Mouse (Mus musculus) intestine, embryonic 16.5 days (tissue): ENCODE data around the gene Entpd2. TPM values are rescaled to one million over a fixed set of nuclear protein-coding genes. Genes with fewer than 3 reads are reported as not detected.

Source experiments
- ATAC-seq: fragments of 200-750 bp; cut with Nextera tagmentation; 2 replicates; pipeline ENCODE4 v1.8.0; 2017; ENCODE audit warnings: moderate TSS enrichment, moderate library complexity
- H3K27ac ChIP-seq: fragments of 300-500 bp; sonication (generic); 2 replicates; pipeline ENCODE4 v1.5.1; 2014; ENCODE audit warnings: mild to moderate bottlenecking, low read length
- H3K27me3 ChIP-seq: fragments of 300-500 bp; sonication (generic); replicated peaks from 2 replicates; pipeline ENCODE4 v1.6.1; 2014; ENCODE audit warnings: low read length, control low read depth, mixed read lengths; ENCODE audit not compliant: control insufficient read depth, insufficient read depth
- H3K36me3 ChIP-seq: fragments of 300-500 bp; sonication (generic); 2 replicates; pipeline ENCODE4 v1.6.1; 2014; ENCODE audit warnings: low read length, control low read depth; ENCODE audit not compliant: control insufficient read depth, insufficient read depth
- H3K4me1 ChIP-seq: fragments of 300-500 bp; sonication (generic); 2 replicates; pipeline ENCODE4 v1.6.1; 2014; ENCODE audit warnings: low read length, control low read depth, mixed read lengths; ENCODE audit not compliant: control insufficient read depth, insufficient read depth
- H3K4me2 ChIP-seq: fragments of 300-500 bp; sonication (generic); 2 replicates; pipeline ENCODE4 v1.6.1; 2014; ENCODE audit warnings: low read depth, low read length, control low read depth
- H3K4me3 ChIP-seq: fragments of 300-500 bp; sonication (generic); 2 replicates; pipeline ENCODE4 v1.5.1; 2014; ENCODE audit warnings: mild to moderate bottlenecking, low read length
- H3K9ac ChIP-seq: fragments of 300-500 bp; sonication (generic); 2 replicates; pipeline ENCODE4 v1.6.1; 2014; ENCODE audit warnings: low read depth, low read length
- H3K9me3 ChIP-seq: fragments of 300-500 bp; sonication (generic); 2 replicates; pipeline ENCODE4 v1.6.1; 2016; ENCODE audit warnings: low read length, control low read depth; ENCODE audit not compliant: control insufficient read depth
- whole genome bisulfite sequencing: fragments of 180-500 bp; shearing (Covaris S2); extraction: QIAGEN DNeasy Blood & Tissue Kit; methylation state at CpG from one replicate; pipeline ENCODE4 v1.1.7; 2014; 5-methylcytosine and 5-hydroxymethylcytosine counted together
- polyA plus RNA-seq: library from polyadenylated mRNA; unstranded; fragments of >200 nt; fragmentation: Nextera tagmentation; extraction: Ambion mirVana; gene quantifications from 2 replicates; pipeline ENCODE4 v1.2.1, GENCODE M21; 2015

Entpd2 gene
- polyA plus RNA-seq, 1 experiment from 2014 or later = 23.7 TPM

GRCm38 (mm10) chr2:25376589-25376988 is 19.1 kb upstream of the Entpd2 start:
- Histone ChIP-seq H3K9me3 (no peaks in the 10 kb centered on the region), H3K36me3 (peaks cover 18% of the 10 kb centered on the region), H3K4me2 (no peak overlapping the region), H3K4me3 (no peak overlapping the region), H3K9ac (no peak overlapping the region), H3K27me3 (no peaks in the 10 kb centered on the region), H3K27ac (no peak overlapping the region), H3K4me1 (peaks cover 18% of the 10 kb centered on the region)
- WGBS = 64% methylated on average over 4 of the region's 4 CpGs
- ATAC-seq = no peak

DNA sequence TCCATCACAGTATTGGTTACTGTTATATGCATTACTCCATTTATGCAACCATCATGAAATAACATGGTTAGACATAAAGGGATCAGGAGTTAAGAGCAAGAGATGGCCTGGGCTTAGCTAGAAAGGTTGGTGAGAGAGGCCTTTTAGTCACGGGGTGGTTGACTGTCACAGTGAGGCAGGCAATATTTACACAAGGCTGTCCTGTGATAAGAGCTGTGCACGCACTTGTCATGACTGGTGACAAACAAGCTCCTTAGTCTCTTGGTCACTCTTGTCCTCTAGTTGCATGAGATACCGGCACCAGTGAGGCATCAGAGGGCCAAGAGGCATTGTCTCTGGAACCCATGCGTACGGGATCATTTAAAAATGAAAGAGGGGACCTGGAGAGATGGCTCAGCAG is 11.2 kb upstream of the Entpd2 start:
- H3K4me1 ChIP-seq = no peaks in the 10 kb centered on the region
- H3K4me3 ChIP-seq = no peak overlapping the region
- H3K27ac ChIP-seq = no peak overlapping the region
- no peaks in the 10 kb centered on the region for H3K9me3 ChIP-seq
- H3K4me2 ChIP-seq = no peak overlapping the region
- H3K9ac ChIP-seq = no peak overlapping the region
- peak; percentile 40; the same call in 1 of the 2 replicates for ATAC-seq
- no peaks in the 10 kb centered on the region for H3K36me3 ChIP-seq
- WGBS = 59% methylated on average over 5 of the region's 5 CpGs
- H3K27me3 ChIP-seq = no peaks in the 10 kb centered on the region

DNA sequence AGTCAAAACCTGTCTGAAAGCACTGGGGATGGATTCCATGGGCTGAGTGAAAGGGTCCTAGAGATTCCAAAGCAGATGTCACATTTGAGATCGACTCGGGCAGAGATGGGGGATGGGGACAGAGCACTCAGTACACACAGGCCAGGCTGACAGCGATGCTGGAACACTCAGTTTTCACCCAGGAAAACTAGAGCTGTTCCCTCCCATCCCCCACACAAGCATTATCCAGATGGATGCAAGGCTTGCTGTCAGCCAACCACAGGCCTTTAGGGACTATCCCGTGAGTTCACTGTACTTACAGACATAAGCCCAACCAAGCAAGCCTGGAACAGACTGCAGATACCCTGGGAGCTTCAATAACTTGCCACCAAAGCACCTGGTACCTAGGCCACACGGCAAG is 4.4 kb upstream of the Entpd2 start:
- Histone ChIP-seq H3K27ac (no peak overlapping the region), H3K27me3 (no peaks in the 10 kb centered on the region), H3K4me1 (peaks cover 15% of the 10 kb centered on the region), H3K4me3 (no peak overlapping the region), H3K4me2 (no peak overlapping the region), H3K9ac (no peak overlapping the region), H3K9me3 (no peaks in the 10 kb centered on the region), H3K36me3 (no peaks in the 10 kb centered on the region)
- no peak for ATAC-seq
- WGBS = 62% methylated on average over 5 of the region's 5 CpGs

DNA sequence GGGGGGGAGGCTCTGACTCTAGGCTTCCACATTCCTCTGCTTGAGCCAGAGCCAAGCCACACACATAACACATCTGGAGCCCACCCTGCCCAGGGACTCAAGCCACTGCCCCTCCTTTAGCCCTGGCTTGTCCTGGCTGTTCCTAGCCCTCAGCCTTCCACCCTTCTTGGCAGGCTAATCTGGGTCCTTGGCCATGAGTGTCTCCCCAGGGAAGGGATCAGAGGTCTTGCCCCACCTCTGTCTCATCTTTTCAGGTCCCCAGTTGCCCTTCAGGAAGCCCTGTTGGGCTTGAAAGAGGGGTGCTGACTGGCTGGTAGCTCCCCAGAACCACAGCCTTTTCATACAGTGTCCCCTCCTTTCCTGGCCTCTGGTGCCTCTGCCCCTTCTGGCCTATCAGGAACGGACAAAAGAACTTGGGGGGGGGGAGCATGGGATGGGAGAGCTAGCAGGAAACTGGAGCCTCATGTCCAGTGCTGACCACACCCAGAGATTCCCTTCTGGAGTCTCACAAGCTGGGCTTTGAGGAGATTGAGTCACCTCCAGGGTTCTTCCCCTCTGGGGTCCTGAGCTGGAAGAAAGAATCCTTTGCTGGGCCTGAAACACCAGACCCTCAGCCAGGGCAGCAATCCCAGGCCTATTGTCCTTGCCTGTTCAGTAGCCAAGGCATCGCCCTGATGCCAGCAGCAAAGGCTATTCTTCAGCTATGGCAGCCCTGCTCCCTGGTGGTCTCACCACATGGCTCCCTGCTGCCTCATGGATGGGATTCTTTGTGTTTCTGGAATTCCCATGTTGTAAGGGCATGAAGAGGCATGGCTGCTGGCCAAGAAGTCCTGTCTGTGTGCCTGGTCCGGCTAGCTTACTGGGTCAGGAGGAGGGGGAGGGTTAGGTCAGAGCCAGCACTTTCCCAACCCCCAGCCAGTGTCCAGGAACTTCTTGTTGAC is 1.1 kb upstream of the Entpd2 start:
- H3K4me1 ChIP-seq = peaks cover 19% of the 10 kb centered on the region
- no peak overlapping the region for H3K9ac ChIP-seq
- no peaks in the 10 kb centered on the region for H3K36me3 ChIP-seq
- no peak overlapping the region for H3K4me2 ChIP-seq
- no peak overlapping the region for H3K4me3 ChIP-seq
- ATAC-seq = 0 out of 2 replicates have a peak, but pooled peaks have one; percentile 10
- 41% methylated on average over 3 of the region's 3 CpGs for WGBS
- 0 out of 2 replicates have a peak overlapping the region, but pooled peaks have one; percentile 6 for H3K27ac ChIP-seq
- no peaks in the 10 kb centered on the region for H3K9me3 ChIP-seq
- H3K27me3 ChIP-seq = peaks cover 13% of the 10 kb centered on the region; the same call in 1 of the 2 replicates

DNA sequence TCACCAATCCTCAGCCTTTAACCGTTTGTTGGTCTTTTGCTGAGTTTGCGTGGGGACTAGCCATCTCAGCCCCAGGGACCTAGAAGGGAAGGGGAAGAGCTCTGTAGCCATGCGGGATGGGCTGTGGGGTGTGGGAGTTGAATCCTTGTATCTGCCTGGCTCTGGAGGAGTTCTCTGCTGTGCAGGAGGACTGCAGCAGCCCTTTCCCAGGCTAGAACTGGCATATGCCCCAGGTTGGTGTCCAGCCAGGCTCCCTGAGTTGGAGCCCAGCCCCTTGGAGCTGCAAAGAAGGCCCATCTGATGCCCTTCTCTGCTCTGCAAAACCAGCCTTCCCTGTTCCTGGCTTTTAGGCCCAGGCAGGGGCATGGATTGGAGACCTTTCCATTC is 916 bp downstream of the Entpd2 start:
- 42% methylated on average over 3 of the region's 3 CpGs for WGBS

GRCm38 (mm10) chr2:25397010-25397409 is 1.3 kb downstream of the Entpd2 start:
- peaks cover 25% of the 10 kb centered on the region for H3K4me1 ChIP-seq
- peak overlapping the region; percentile 64; the same call in 1 of the 2 replicates for H3K4me3 ChIP-seq
- H3K4me2 ChIP-seq = no peak overlapping the region

More for the DNA sequence above, 916 bp downstream of the Entpd2 start:
- no peaks in the 10 kb centered on the region for H3K36me3 ChIP-seq
- peak overlapping the region; percentile 88 for H3K4me2 ChIP-seq
- ATAC-seq = no peak
- H3K27ac ChIP-seq = no peak overlapping the region
- H3K4me3 ChIP-seq = peak overlapping the region; percentile 64
- H3K9ac ChIP-seq = peak overlapping the region; percentile 73; the same call in 1 of the 2 replicates
- peaks cover 30% of the 10 kb centered on the region; the same call in 1 of the 2 replicates for H3K27me3 ChIP-seq
- no peaks in the 10 kb centered on the region for H3K9me3 ChIP-seq
- H3K4me1 ChIP-seq = peaks cover 25% of the 10 kb centered on the region

DNA sequence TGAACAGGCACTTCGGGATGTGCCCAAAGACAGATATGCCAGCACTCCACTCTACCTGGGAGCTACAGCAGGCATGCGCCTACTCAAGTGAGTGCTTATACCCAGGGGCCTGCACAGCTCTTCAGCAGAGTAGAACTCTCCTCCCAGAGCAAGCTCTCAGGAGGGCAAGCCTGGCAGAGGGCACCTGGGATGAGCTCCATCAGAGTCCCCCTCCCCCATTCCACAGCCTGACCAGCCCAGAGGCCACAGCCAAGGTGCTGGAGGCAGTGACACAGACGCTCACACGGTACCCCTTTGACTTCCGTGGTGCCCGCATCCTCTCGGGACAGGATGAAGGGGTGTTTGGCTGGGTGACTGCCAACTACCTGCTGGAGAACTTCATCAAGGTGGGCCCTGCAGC is 2.4 kb downstream of the Entpd2 start:
- Histone ChIP-seq H3K4me1 (peaks cover 25% of the 10 kb centered on the region), H3K4me2 (no peak overlapping the region), H3K36me3 (no peaks in the 10 kb centered on the region), H3K4me3 (no peak overlapping the region), H3K27ac (no peak overlapping the region), H3K9me3 (no peaks in the 10 kb centered on the region), H3K9ac (no peak overlapping the region), H3K27me3 (peaks cover 30% of the 10 kb centered on the region; the same call in 1 of the 2 replicates)
- WGBS = 85% methylated on average over 7 of the region's 7 CpGs
- ATAC-seq = no peak

More at GRCm38 (mm10) chr2:25397010-25397409, 1.3 kb downstream of the Entpd2 start:
- no peaks in the 10 kb centered on the region for H3K9me3 ChIP-seq
- peak overlapping the region; percentile 73; the same call in 1 of the 2 replicates for H3K9ac ChIP-seq
- WGBS = 50% methylated on average over 1 of the region's 1 CpGs
- ATAC-seq = no peak
- H3K27me3 ChIP-seq = peaks cover 30% of the 10 kb centered on the region; the same call in 1 of the 2 replicates
- no peak overlapping the region for H3K27ac ChIP-seq
- H3K36me3 ChIP-seq = no peaks in the 10 kb centered on the region

- peaks cover 33% of the 10 kb centered on the region; the same call in 1 of the 2 replicates for H3K27me3 ChIP-seq
- H3K4me2 ChIP-seq = no peak within 1 kb of the TSS
- no peak within 1 kb of the TSS for H3K9ac ChIP-seq
- H3K4me3 ChIP-seq = no peak within 1 kb of the TSS
- H3K36me3 ChIP-seq = no peaks in the 10 kb centered on the region
- H3K27ac ChIP-seq = no peak within 1 kb of the TSS
- WGBS = 58% methylated on average over 8 of the region's 8 CpGs
- ATAC-seq = no peak
- peaks cover 29% of the 10 kb centered on the region for H3K4me1 ChIP-seq
- H3K9me3 ChIP-seq = no peaks in the 10 kb centered on the region
Observed at GRCm38 (mm10) chr2:25399051-25399450, 3.4 kb downstream of the Entpd2 start, which contains the start of gene Npdc1. Gene Npdc1, plus strand, starts transcription at chr2:25399351.

GRCm38 (mm10) chr2:25400291-25400690 is 4.6 kb downstream of the Entpd2 start:
- Histone ChIP-seq H3K36me3 (no peaks in the 10 kb centered on the region), H3K9ac (no peak overlapping the region), H3K27me3 (peaks cover 35% of the 10 kb centered on the region; the same call in 1 of the 2 replicates), H3K4me2 (peak overlapping the region; percentile 39; the same call in 1 of the 2 replicates), H3K4me1 (peaks cover 18% of the 10 kb centered on the region), H3K27ac (no peak overlapping the region), H3K4me3 (peak overlapping the region; percentile 10; the same call in 1 of the 2 replicates), H3K9me3 (no peaks in the 10 kb centered on the region)
- WGBS = 19% methylated on average over 16 of the region's 16 CpGs
- no peak for ATAC-seq
